Comparison of ENCODE assay signal across 24 mouse cellular contexts in genomic region chr10:115104175-115104574, GRCm38 (mm10).
DNase-seq lines count a peak whose midpoint lies in the region.
"Had no signal": no experiment of that assay in that cellular context is flagged by ENCODE, and none has a peak within 500 bp of the region (broad histone marks: within the 10 kb centered on the region; RNA-seq: fewer than 3 reads in every experiment).

No protein-coding gene starts in this region.

- peak; percentile 18 for DNase-seq in gastrocnemius, adult 18-20 months (ENCODE audit: low spot score)
- no peak for DNase-seq in gastrocnemius, postnatal 4 days (ENCODE audit: low spot score in 2 of 2)
- DNase-seq in heart, adult 9 months (ENCODE audit: low spot score in 2 of 2): peak; percentile 4 to 7
- no peak for DNase-seq in heart, embryonic 10.5 days (ENCODE audit: low spot score)
- peak; percentile 3 for DNase-seq in adipocyte (ENCODE audit: low spot score)
- DNase-seq in neural tube, embryonic 10.5 days (ENCODE audit: extremely low spot score, low spot score): no peak
- DNase-seq: adrenal gland, postnatal 25 days; cerebellum, adult 18-20 months; cerebellum, postnatal 36 days; embryo, embryonic 11 days; kidney, adult 18-20 months; liver, embryonic 13.5 days; lung, adult 2 months; retina, postnatal 1 day; right cerebral cortex, postnatal 25 days had no signal

- H3K27ac ChIP-seq in heart, embryonic 10.5 days: no peak overlapping the region
- H3K27ac ChIP-seq in brown adipose tissue, adult 24 weeks (replicated peaks; ENCODE audit: low read depth, low read length): 0 out of 2 replicates have a peak overlapping the region, but pooled peaks have one; percentile 27
- H3K27ac ChIP-seq: embryonic facial prominence, embryonic 15.5 days; forebrain, embryonic 15.5 days; heart, adult 2 months; hindbrain, embryonic 14.5 days; kidney, postnatal 0 days; limb, embryonic 12.5 days; liver, embryonic 13.5 days; midbrain, embryonic 13.5 days had no signal

- H3K36me3 ChIP-seq in heart, embryonic 10.5 days: no peaks in the 10 kb centered on the region
- H3K36me3 ChIP-seq: embryonic facial prominence, embryonic 15.5 days; forebrain, embryonic 15.5 days; limb, embryonic 12.5 days; liver, embryonic 13.5 days; midbrain, embryonic 13.5 days had no signal

- H3K4me3 ChIP-seq in heart, embryonic 10.5 days: no peak overlapping the region
- no peak overlapping the region for H3K4me3 ChIP-seq in brown adipose tissue, adult 24 weeks (ENCODE audit: insufficient read depth, low read depth, low read length)
- H3K4me3 ChIP-seq: embryonic facial prominence, embryonic 15.5 days; forebrain, embryonic 15.5 days; heart, adult 2 months; limb, embryonic 12.5 days; liver, embryonic 13.5 days; megakaryocyte, embryonic 14.5 days; midbrain, embryonic 13.5 days had no signal

- WGBS in heart, embryonic 10.5 days: 60% methylated on average over 8 of the region's 8 CpGs

- no peaks in the 10 kb centered on the region for H3K4me1 ChIP-seq in heart, embryonic 10.5 days
- H3K4me1 ChIP-seq in brown adipose tissue, adult 24 weeks (ENCODE audit: control insufficient read depth, insufficient read depth, insufficient read length, low read length): peaks cover 3% of the 10 kb centered on the region; the same call in 1 of the 2 replicates
- H3K4me1 ChIP-seq: embryonic facial prominence, embryonic 15.5 days; forebrain, embryonic 15.5 days; limb, embryonic 12.5 days; liver, embryonic 13.5 days; megakaryocyte, embryonic 14.5 days; midbrain, embryonic 13.5 days had no signal

- no peaks in the 10 kb centered on the region for H3K27me3 ChIP-seq in heart, embryonic 10.5 days (ENCODE audit: insufficient read depth, poor library complexity, severe bottlenecking)
- H3K27me3 ChIP-seq: embryonic facial prominence, embryonic 15.5 days; forebrain, embryonic 15.5 days; limb, embryonic 12.5 days; liver, embryonic 13.5 days; megakaryocyte, embryonic 14.5 days; midbrain, embryonic 13.5 days had no signal

- no peaks in the 10 kb centered on the region for H3K9me3 ChIP-seq in heart, embryonic 10.5 days
- H3K9me3 ChIP-seq: embryonic facial prominence, embryonic 15.5 days; forebrain, embryonic 15.5 days; limb, embryonic 12.5 days; liver, embryonic 13.5 days; midbrain, embryonic 13.5 days had no signal

Comparison
In these comparisons a context has a peak if more than half of its experiments do, and no peak if none do; other contexts are left out.
1. DNase-seq: peak in gastrocnemius, adult 18-20 months (single experiment), heart, adult 9 months (2 of 2) and adipocyte (single experiment); none in gastrocnemius, postnatal 4 days (0 of 2), heart, embryonic 10.5 days (single experiment) and neural tube, embryonic 10.5 days (single experiment).